Mouse (Mus musculus) megakaryocyte, embryonic 14.5 days (primary cell): Measurements from ENCODE around the gene Proca1.

Experiments used
- FLI1 ChIP-seq: IDR thresholded peaks from 2 replicates; pipeline ENCODE4 v1.6.1; 2012; ENCODE audit warnings: low read length, inconsistent platforms, mixed read lengths
- GATA1 ChIP-seq: IDR thresholded peaks from 3 replicates; pipeline ENCODE4 v1.6.1; 2012; ENCODE audit warnings: mixed read lengths, low read length, inconsistent platforms, borderline replicate concordance

DNA sequence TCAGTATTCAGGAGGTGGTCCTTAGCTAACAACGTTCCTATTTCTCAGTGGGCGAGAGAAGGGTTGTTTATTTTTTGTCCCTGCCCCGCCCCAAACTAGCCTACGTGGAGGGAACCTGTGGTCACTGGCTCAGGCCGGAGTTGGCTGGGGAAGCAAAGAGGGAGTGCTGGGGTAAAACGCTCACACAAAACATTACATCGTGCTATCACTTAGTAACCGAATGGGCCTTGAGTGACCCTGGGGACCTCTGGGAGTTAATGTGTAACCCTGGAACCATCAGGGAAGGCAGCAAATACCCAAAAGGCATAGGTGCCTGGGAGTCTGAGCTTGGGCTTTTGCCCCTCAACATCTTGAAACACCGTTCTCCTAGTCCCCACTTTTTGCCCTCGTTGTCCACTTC, 15.8 kb upstream of the Proca1 start:
- TF ChIP-seq GATA1 (no peak), FLI1 (no peak)
